Mouse (Mus musculus) forebrain, postnatal 0 days (tissue): Measurements from ENCODE around the gene Naa38. TPM values are rescaled to one million over a fixed set of nuclear protein-coding genes. Genes with fewer than 3 reads are reported as not detected.
"Not testable (repeated sequence)": the region's sequence is repeated elsewhere in the genome, so short reads cannot be mapped to it uniquely, and the experiment has no call there.

Source experiments
- ATAC-seq: fragments of 200-750 bp; cut with Nextera tagmentation; 2 replicates; pipeline ENCODE4 v1.8.0; 2017; ENCODE audit warnings: mild to moderate bottlenecking, moderate library complexity
- DNase-seq: peaks from one replicate; pipeline ENCODE4 v3.0.0-alpha.2; 2015
- H3K27ac ChIP-seq: fragments of 300-500 bp; sonication (generic); 2 replicates; pipeline ENCODE4 v1.5.1; 2014; ENCODE audit warnings: low read depth, mild to moderate bottlenecking, antibody characterized with exemption, low read length, moderate library complexity, mixed read lengths
- H3K27me3 ChIP-seq: fragments of 300-500 bp; sonication (generic); 2 replicates; pipeline ENCODE4 v1.6.1; 2014; ENCODE audit warnings: mild to moderate bottlenecking, low read length, mixed read lengths; ENCODE audit not compliant: insufficient read depth
- H3K36me3 ChIP-seq: fragments of 300-500 bp; sonication (generic); 2 replicates; pipeline ENCODE4 v1.6.1; 2014; ENCODE audit warnings: mild to moderate bottlenecking, moderate library complexity; ENCODE audit not compliant: insufficient read depth
- H3K4me1 ChIP-seq: fragments of 300-500 bp; sonication (generic); 2 replicates; pipeline ENCODE4 v1.6.1; 2014; ENCODE audit warnings: antibody characterized with exemption; ENCODE audit not compliant: insufficient read depth
- H3K4me2 ChIP-seq: fragments of 300-500 bp; sonication (generic); 2 replicates; pipeline ENCODE4 v1.6.1; 2014; ENCODE audit warnings: low read depth, mild to moderate bottlenecking, moderate library complexity
- H3K4me3 ChIP-seq: fragments of 300-500 bp; sonication (generic); 2 replicates; pipeline ENCODE4 v1.5.1; 2014; ENCODE audit warnings: low read depth, low read length, mixed read lengths
- H3K9ac ChIP-seq: fragments of 300-500 bp; sonication (generic); 2 replicates; pipeline ENCODE4 v1.6.1; 2014; ENCODE audit warnings: mild to moderate bottlenecking
- H3K9me3 ChIP-seq: fragments of 300-500 bp; sonication (generic); 2 replicates; pipeline ENCODE4 v1.6.1; 2016; ENCODE audit warnings: low read length
- CTCF ChIP-seq: sonication (generic); IDR thresholded peaks from 2 replicates; pipeline ENCODE4 v1.5.1; 2016; ENCODE audit warnings: antibody characterized with exemption, control low read depth, low read depth
- WGBS: fragments of 180-500 bp; shearing (Covaris S2); extraction: QIAGEN DNeasy Blood & Tissue Kit; methylation state at CpG from one replicate; pipeline ENCODE4 v1.1.7; 2014; 5-methylcytosine and 5-hydroxymethylcytosine counted together
- polyA plus RNA-seq: library from polyadenylated mRNA; unstranded; fragments of >200 nt; fragmentation: Nextera tagmentation; extraction: Ambion mirVana; gene quantifications from 2 replicates; pipeline ENCODE4 v1.2.1, GENCODE M21; 2015
- total RNA-seq: library from RNA; depleted of rRNA; stranded (reverse); fragments of >200 nt; gene quantifications from 2 replicates; pipeline ENCODE4 v1.2.3, GENCODE M21; 2014; rRNA removed

Gene Naa38
- total RNA-seq = 47.7 and 59.2 TPM in 2 replicates
- polyA plus RNA-seq = 125 and 141 TPM in 2 replicates

GRCm38 (mm10) chr11:69395235-69395633, at the start of gene Naa38, which contains the start of gene Cyb5d1:
Gene Naa38, plus strand, starts transcription at chr11:69395487.
Gene Cyb5d1, minus strand, starts transcription at chr11:69395631.
- ATAC-seq (peak; percentile 79), DNase-seq (peak; percentile 96)
- peak within 1 kb of the TSS; percentile 74 for H3K4me3 ChIP-seq
- not testable (repeated sequence) for H3K27me3 ChIP-seq, H3K9me3 ChIP-seq
- peak within 1 kb of the TSS; percentile 77 for H3K4me2 ChIP-seq
- H3K9ac ChIP-seq = peak within 1 kb of the TSS; percentile 95
- peaks cover 14% of the 10 kb centered on the region for H3K36me3 ChIP-seq
- H3K4me1 ChIP-seq = peaks cover 10% of the 10 kb centered on the region; the same call in 1 of the 2 replicates
- H3K27ac ChIP-seq = peak within 1 kb of the TSS; percentile 98
- under 1% methylated on average over 21 of the region's 24 CpGs for WGBS

GRCm38 (mm10) chr11:69346441-69346840, 48.8 kb upstream of the Naa38 start:
- TF ChIP-seq CTCF = no peak
- no peak overlapping the region for H3K4me3 ChIP-seq
- peaks cover 2% of the 10 kb centered on the region; the same call in 1 of the 2 replicates for H3K4me1 ChIP-seq
- DNase-seq = no peak
- ATAC-seq = no peak
- no peaks in the 10 kb centered on the region for H3K9me3 ChIP-seq
- no peak overlapping the region for H3K4me2 ChIP-seq
- WGBS = 92% methylated on average over 24 of the region's 26 CpGs
- peaks cover 83% of the 10 kb centered on the region for H3K36me3 ChIP-seq
- no peak overlapping the region for H3K9ac ChIP-seq
- no peak overlapping the region for H3K27ac ChIP-seq
- H3K27me3 ChIP-seq = no peaks in the 10 kb centered on the region

DNA sequence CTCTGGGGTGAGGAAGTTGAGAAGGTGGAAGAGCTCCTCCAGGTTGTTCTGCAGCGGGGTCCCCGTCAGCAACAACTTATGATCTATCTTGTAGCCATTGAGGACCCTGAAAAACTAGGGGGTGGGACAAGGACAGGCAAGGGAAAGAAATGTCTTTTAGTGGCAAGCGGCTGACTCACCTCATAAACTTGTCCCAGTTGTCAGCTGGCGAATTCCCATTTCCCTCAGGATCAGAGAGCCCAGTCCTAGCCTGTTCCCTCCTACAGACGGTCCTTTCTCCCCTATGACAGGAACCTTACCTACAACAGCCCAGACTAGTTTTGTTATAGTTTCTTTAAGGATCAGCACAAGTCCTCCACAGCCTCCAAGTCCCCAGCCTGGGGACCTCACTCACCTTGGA, 38.7 kb upstream of the Naa38 start:
- WGBS = 96% methylated on average over 5 of the region's 5 CpGs
- H3K9me3 ChIP-seq = no peaks in the 10 kb centered on the region
- no peak for TF ChIP-seq CTCF
- no peak overlapping the region for H3K9ac ChIP-seq
- H3K27me3 ChIP-seq = no peaks in the 10 kb centered on the region
- H3K4me3 ChIP-seq = no peak overlapping the region
- H3K27ac ChIP-seq = no peak overlapping the region
- H3K4me1 ChIP-seq = no peaks in the 10 kb centered on the region
- ATAC-seq = no peak
- no peak overlapping the region for H3K4me2 ChIP-seq
- peaks cover 98% of the 10 kb centered on the region for H3K36me3 ChIP-seq
- DNase-seq = no peak

DNA sequence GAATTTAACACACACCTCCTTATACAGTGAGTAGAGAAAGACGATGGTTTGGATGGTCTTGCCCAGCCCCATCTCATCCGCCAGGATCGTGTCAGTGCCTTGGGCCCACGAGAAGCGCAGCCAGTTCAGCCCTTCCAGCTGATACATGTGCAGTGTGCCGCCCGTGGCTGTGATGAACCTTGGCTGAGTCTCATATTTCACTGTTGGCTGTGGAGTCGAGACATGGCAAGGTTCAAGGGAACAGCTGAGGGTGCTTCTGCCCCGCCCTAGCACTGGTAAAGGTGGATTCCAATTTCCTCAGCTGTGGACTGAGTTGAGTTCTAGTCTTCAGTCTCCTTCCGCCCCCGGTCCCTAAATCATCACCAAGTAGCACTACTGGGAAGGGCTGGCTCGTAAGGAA, 37.6 kb upstream of the Naa38 start:
- H3K27ac ChIP-seq = no peak overlapping the region
- no peaks in the 10 kb centered on the region for H3K27me3 ChIP-seq
- 90% methylated on average over 12 of the region's 12 CpGs for WGBS
- H3K9me3 ChIP-seq = no peaks in the 10 kb centered on the region
- DNase-seq (no peak), ATAC-seq (no peak)
- no peak overlapping the region for H3K4me3 ChIP-seq
- no peaks in the 10 kb centered on the region for H3K4me1 ChIP-seq
- H3K4me2 ChIP-seq = no peak overlapping the region
- no peak overlapping the region for H3K9ac ChIP-seq
- TF ChIP-seq CTCF = no peak
- H3K36me3 ChIP-seq = peaks cover 97% of the 10 kb centered on the region

GRCm38 (mm10) chr11:69362021-69362420, 33.3 kb upstream of the Naa38 start:
- 30% methylated on average over 7 of the region's 7 CpGs for WGBS
- no peak for ATAC-seq

GRCm38 (mm10) chr11:69362479-69362878, 32.8 kb upstream of the Naa38 start:
- no peak; the same call in 1 of the 2 replicates for TF ChIP-seq CTCF
- no peak for DNase-seq
- Histone ChIP-seq H3K27me3 (no peaks in the 10 kb centered on the region), H3K4me2 (no peak overlapping the region), H3K4me3 (no peak overlapping the region), H3K27ac (no peak overlapping the region), H3K36me3 (peaks cover 68% of the 10 kb centered on the region), H3K9ac (no peak overlapping the region), H3K9me3 (no peaks in the 10 kb centered on the region), H3K4me1 (peaks cover 19% of the 10 kb centered on the region)
- 67% methylated on average over 2 of the region's 2 CpGs for WGBS
- no peak for ATAC-seq

More at GRCm38 (mm10) chr11:69362021-69362420, 33.3 kb upstream of the Naa38 start:
- no peaks in the 10 kb centered on the region for H3K9me3 ChIP-seq
- DNase-seq = no peak
- H3K27me3 ChIP-seq = no peaks in the 10 kb centered on the region
- peaks cover 19% of the 10 kb centered on the region for H3K4me1 ChIP-seq
- no peak overlapping the region for H3K9ac ChIP-seq
- H3K36me3 ChIP-seq = peaks cover 72% of the 10 kb centered on the region
- H3K4me2 ChIP-seq = no peak overlapping the region
- no peak overlapping the region for H3K4me3 ChIP-seq
- 0 out of 2 replicates have a peak overlapping the region, but pooled peaks have one; percentile 21 for H3K27ac ChIP-seq
- no peak for TF ChIP-seq CTCF

DNA sequence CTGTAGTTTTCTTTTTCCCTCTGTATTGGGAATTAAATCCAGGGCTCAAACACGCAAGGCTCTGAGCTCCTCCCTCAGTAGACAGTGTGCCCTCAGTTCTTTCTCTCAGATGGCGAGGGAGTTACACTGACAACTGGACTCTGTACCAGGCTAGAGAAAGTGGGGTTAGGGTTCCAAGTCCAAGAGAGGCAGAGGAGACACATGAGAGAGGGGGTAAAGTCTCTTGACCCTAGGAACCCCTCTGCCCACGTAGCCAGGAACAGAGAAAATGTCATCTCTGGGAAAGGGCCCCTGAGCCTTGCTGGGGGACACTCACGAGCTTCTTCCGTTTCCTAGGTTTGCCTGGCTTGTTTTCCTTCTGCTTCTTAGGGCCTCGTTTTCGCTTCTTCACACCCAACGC, 30.9 kb upstream of the Naa38 start:
- Histone ChIP-seq H3K4me2 (peak overlapping the region; percentile 94), H3K4me3 (no peak overlapping the region), H3K27me3 (no peaks in the 10 kb centered on the region), H3K36me3 (peaks cover 49% of the 10 kb centered on the region), H3K4me1 (peaks cover 19% of the 10 kb centered on the region), H3K9me3 (no peaks in the 10 kb centered on the region), H3K9ac (peak overlapping the region; percentile 15), H3K27ac (peak overlapping the region; percentile 69)
- no peak for TF ChIP-seq CTCF
- WGBS = 31% methylated on average over 8 of the region's 8 CpGs
- ATAC-seq = no peak
- DNase-seq = no peak
